Mouse (Mus musculus): ENCODE measurements at regions not wholly inside any gene's neighbourhood (a gene's known extent, or its start where the extent isn't known, plus 50 kb on each side); places are given as distances from the start of the nearest gene placed in this dataset. TPM values are rescaled to one million over a fixed set of nuclear protein-coding genes. Genes with fewer than 3 reads are reported as not detected.

DNA sequence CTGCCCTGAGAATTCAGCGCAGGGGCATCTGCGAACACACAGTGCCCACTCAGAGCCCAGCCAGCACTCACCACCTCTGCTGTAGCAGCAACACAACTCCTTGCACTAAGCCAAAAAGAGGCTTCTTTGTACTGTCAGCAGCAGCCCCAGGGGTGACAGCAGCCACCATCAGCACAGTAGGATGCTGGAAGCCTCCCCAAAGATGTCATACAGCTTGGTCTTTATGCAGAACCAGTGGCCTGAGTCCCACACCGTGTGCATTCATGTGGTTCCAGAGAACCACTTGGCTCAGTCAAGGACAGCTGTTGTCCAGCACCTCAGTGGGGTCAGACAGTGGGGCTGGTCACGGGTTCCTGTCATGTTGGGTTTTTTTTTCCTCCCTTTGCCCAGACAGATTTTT is 98.6 kb upstream of the Mc3r start:
- Histone ChIP-seq H3K9me3 (no peaks in the 10 kb centered on the region), H3K4me3 (no peak overlapping the region), H3K4me1 (replicated peaks) (no peaks in the 10 kb centered on the region), H3K27me3 (no peaks in the 10 kb centered on the region), H3K4me2 (no peak overlapping the region), H3K9ac (no peak overlapping the region), H3K27ac (replicated peaks) (no peak overlapping the region), H3K36me3 (no peaks in the 10 kb centered on the region)
- 74% methylated on average over 4 of the region's 4 CpGs for WGBS
- ATAC-seq (ENCODE audit: low read depth) = no peak

DNA sequence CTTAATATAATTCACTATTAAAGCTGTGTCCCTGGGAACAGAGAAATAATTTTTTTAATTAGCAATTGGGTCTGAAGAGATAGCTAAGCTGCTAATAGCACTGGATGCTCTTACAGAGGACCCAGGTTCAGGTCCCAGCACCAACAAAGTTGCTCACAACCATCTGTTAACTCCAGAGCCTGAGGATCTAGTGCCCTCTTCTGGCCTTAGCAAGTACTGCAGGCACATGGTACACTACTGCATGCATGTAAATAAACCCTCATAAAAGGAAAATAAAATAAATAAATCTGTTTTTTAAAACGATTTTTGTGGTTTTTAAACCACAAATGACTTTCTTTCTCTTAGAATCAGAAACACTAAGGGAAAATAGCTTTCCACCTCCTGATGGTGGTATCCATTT is 97.4 kb upstream of the Mc3r start:
- no peaks in the 10 kb centered on the region for H3K9me3 ChIP-seq
- no peak overlapping the region for H3K27ac ChIP-seq (replicated peaks)
- no peak for ATAC-seq (ENCODE audit: low read depth)
- no peak overlapping the region for H3K4me2 ChIP-seq
- H3K4me3 ChIP-seq = no peak overlapping the region
- H3K9ac ChIP-seq = no peak overlapping the region
- WGBS = 73% methylated on average over 1 of the region's 1 CpGs
- no peaks in the 10 kb centered on the region for H3K36me3 ChIP-seq
- H3K4me1 ChIP-seq (replicated peaks) = no peaks in the 10 kb centered on the region
- H3K27me3 ChIP-seq = no peaks in the 10 kb centered on the region

DNA sequence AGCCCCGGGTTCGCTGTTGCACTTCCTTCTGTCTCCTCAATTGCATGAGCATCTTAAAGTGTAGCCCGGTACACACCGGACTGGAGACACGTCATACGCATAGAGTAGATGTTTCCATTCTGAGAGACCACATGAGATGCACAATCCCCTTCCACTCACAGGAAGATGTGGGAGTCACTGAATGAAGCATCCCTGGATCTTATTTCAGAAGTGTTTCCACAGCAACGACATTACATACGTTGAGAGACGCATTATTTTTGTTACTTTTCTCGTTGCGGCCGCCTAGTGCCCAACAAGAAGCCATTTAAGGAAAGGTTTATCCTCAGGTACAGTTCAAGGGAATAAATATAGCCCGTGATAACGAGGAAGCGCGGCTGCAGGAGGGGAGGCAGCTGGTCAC is 88.4 kb upstream of the Mc3r start:
- 0 out of 2 replicates have a peak, but pooled peaks cover 1% of the 10 kb centered on the region for H3K9me3 ChIP-seq
- no peak overlapping the region for H3K9ac ChIP-seq
- no peaks in the 10 kb centered on the region for H3K36me3 ChIP-seq
- WGBS = 92% methylated on average over 16 of the region's 16 CpGs
- H3K4me1 ChIP-seq (replicated peaks) = no peaks in the 10 kb centered on the region
- H3K27ac ChIP-seq (replicated peaks) = no peak overlapping the region
- no peaks in the 10 kb centered on the region for H3K27me3 ChIP-seq
- no peak overlapping the region for H3K4me3 ChIP-seq
- no peak overlapping the region for H3K4me2 ChIP-seq
- no peak for ATAC-seq (ENCODE audit: low read depth)

DNA sequence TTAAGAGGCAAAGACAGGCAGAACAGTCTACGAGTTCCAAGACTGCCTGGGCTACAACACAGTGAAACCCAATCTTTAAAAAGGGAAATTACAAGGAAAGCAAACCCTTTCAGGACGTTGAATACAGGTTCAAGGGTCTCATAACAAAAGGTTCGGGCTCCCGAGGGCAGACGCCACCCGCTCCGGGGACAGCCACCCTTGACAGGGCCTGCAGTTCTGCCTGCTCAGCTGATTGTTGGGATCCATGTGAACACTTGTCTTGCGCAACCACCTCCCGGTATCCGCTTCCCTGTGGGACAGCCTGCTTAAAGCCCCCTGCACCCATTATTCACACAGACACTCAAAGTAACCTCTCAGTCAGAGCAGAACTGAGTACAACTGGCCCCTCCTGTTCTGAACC is 70.9 kb upstream of the Mc3r start:
- H3K9me3 ChIP-seq = no peaks in the 10 kb centered on the region
- no peak overlapping the region for H3K4me2 ChIP-seq
- no peaks in the 10 kb centered on the region for H3K27me3 ChIP-seq
- H3K9ac ChIP-seq = no peak overlapping the region
- no peaks in the 10 kb centered on the region for H3K36me3 ChIP-seq
- no peak for ATAC-seq (ENCODE audit: low read depth)
- H3K4me1 ChIP-seq (replicated peaks) = no peaks in the 10 kb centered on the region
- WGBS = 84% methylated on average over 10 of the region's 10 CpGs
- H3K4me3 ChIP-seq = no peak overlapping the region
- no peak overlapping the region for H3K27ac ChIP-seq (replicated peaks)

DNA sequence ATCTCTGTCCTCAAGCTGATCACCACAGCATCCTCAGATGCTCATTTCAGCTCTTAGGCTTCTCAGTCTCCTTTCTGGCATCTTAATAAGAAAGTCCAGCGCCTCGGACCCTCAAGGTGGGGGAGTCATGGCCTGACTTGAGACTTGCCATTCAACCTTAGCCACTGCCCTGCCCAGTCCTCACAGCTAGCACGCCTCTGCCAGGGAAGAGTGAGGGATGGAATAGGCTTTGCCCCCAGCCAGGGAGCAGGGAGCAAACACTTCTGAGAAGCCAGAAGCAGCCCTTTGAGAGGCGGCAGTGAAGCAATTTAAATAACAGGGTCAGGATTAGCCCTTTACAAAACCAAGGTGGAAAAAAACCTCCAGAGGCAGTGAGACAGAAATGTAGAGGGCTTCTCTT is 69.0 kb upstream of the Mc3r start:
- WGBS = 60% methylated on average over 4 of the region's 4 CpGs
- Histone ChIP-seq H3K4me1 (replicated peaks) (no peaks in the 10 kb centered on the region), H3K27me3 (no peaks in the 10 kb centered on the region), H3K4me2 (no peak overlapping the region), H3K4me3 (no peak overlapping the region), H3K9me3 (no peaks in the 10 kb centered on the region), H3K27ac (replicated peaks) (no peak overlapping the region), H3K36me3 (no peaks in the 10 kb centered on the region), H3K9ac (no peak overlapping the region)
- ATAC-seq (ENCODE audit: low read depth) = no peak

DNA sequence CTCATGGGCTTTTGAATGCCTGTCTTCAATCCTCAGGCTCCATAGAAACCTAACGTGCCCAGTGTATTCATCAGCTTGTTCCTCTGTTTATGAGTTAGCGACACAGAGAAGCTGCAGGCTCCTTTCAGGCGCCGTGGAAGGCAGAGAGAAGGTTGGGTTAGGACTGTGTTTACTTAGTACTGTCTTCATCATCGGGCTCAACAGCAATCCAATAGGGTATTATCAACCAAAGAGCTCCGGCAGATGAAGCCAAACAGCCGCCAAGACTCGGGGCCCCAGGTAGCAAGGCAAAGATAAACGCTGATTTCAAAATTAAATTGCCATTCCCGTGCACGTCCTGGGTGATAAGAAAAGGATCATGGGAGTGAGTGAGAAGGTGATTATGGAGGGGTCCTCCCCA is 50.5 kb upstream of the Mc3r start:
- no peak for ATAC-seq (ENCODE audit: low read depth)
- H3K4me3 ChIP-seq = no peak overlapping the region
- WGBS = 83% methylated on average over 11 of the region's 11 CpGs

More for the DNA sequence above, 50.5 kb upstream of the Mc3r start:
- H3K36me3 ChIP-seq = no peaks in the 10 kb centered on the region
- no peaks in the 10 kb centered on the region for H3K27me3 ChIP-seq
- H3K4me2 ChIP-seq = no peak overlapping the region
- no peaks in the 10 kb centered on the region for H3K4me1 ChIP-seq (replicated peaks)
- no peaks in the 10 kb centered on the region for H3K9me3 ChIP-seq
- no peak overlapping the region for H3K9ac ChIP-seq
- no peak overlapping the region for H3K27ac ChIP-seq (replicated peaks)

Small RNAs in the stretch of these regions (microRNA-seq; reads per million reads assigned to microRNA genes)
- not detected for gene Gm44301

Measured in neural tube, embryonic 13.5 days (tissue).